9 mouse cellular contexts compared by ENCODE assay signal in genomic region chr15:7154737-7155090, GRCm38 (mm10).
A peak's percentile ranks its signal among the peaks of the same experiment; 100 is the strongest.
DNase-seq lines count a peak whose midpoint lies in the region; ATAC-seq and TF ChIP-seq lines count a peak whose summit lies in the region.
"Had no signal": no experiment of that assay in that cellular context is flagged by ENCODE, and none has a peak within 500 bp of the region (broad histone marks: within the 10 kb centered on the region; RNA-seq: fewer than 3 reads in every experiment).

No protein-coding gene starts in this region.

- intact Hi-C loops in heart, postnatal 36 days (cut with DNase I), result no loop called here

- TF ChIP-seq POLR2A in kidney, adult 2 months (IDR thresholded peaks at IDR 0.05; ENCODE audit: low read depth, low read length), result no peak
- TF ChIP-seq POLR2A in brain, embryonic 14.5 days (IDR thresholded peaks at IDR 0.05; ENCODE audit: borderline replicate concordance, extremely low read depth, insufficient read depth, insufficient read length, poor library complexity, severe bottlenecking), result no peak

- H3K27ac ChIP-seq in kidney, adult 2 months (ENCODE audit: insufficient read depth, low read depth, low read length), result no peak overlapping the region
- no peak overlapping the region for H3K27ac ChIP-seq in neural tube, embryonic 15.5 days (replicated peaks)
- H3K27ac ChIP-seq: liver, embryonic 13.5 days had no signal

- TF ChIP-seq CTCF in kidney, adult 2 months (conservative IDR thresholded peaks at IDR 0.05; ENCODE audit: insufficient read depth, insufficient read length, low read depth, low read length), result no peak
- no peak for TF ChIP-seq CTCF in brain, embryonic 14.5 days (IDR thresholded peaks at IDR 0.05; ENCODE audit: borderline replicate concordance, extremely low read depth, insufficient read depth, insufficient read length)

- peak; percentile 77 for DNase-seq in kidney, adult 2 months
- no peak for DNase-seq in kidney, adult 8-10 months
- peak; percentile 9 for DNase-seq in MEL-GATA-1-ER (ENCODE audit: extremely low read depth, low read depth)
- DNase-seq in brain, embryonic 14.5 days (ENCODE audit: low read depth), result peak; percentile 52
- DNase-seq in lung, postnatal 4 days, result peak; percentile 77 to 85
- DNase-seq in heart, postnatal 36 days, result no peak
- DNase-seq: liver, embryonic 13.5 days had no signal

- WGBS in kidney, adult 2 months, result 63% methylated on average over 7 of the region's 7 CpGs
- WGBS in neural tube, embryonic 15.5 days, result 67% methylated on average over 7 of the region's 7 CpGs

- H3K36me3 ChIP-seq in kidney, adult 2 months (ENCODE audit: control insufficient read depth, insufficient read depth, low read length), result no peaks in the 10 kb centered on the region
- H3K36me3 ChIP-seq in neural tube, embryonic 15.5 days, result peaks cover 10% of the 10 kb centered on the region; the same call in 1 of the 2 replicates
- H3K36me3 ChIP-seq: G1E had no signal

- H3K27me3 ChIP-seq in kidney, adult 2 months (replicated peaks; ENCODE audit: control insufficient read depth, insufficient read depth, low read length), result no peaks in the 10 kb centered on the region
- H3K27me3 ChIP-seq in neural tube, embryonic 15.5 days (replicated peaks), result no peaks in the 10 kb centered on the region
- H3K27me3 ChIP-seq: liver, embryonic 13.5 days had no signal

- H3K9me3 ChIP-seq in neural tube, embryonic 15.5 days (replicated peaks), result no peaks in the 10 kb centered on the region
- H3K9me3 ChIP-seq: G1E; liver, embryonic 13.5 days had no signal

- H3K9ac ChIP-seq in neural tube, embryonic 15.5 days (replicated peaks), result no peak overlapping the region
- H3K9ac ChIP-seq: liver, embryonic 13.5 days had no signal

- no peak overlapping the region for H3K4me2 ChIP-seq in neural tube, embryonic 15.5 days
- H3K4me2 ChIP-seq: liver, embryonic 13.5 days had no signal

- H3K4me1 ChIP-seq in kidney, adult 2 months (ENCODE audit: control insufficient read depth, insufficient read depth, low read length), result peaks cover 23% of the 10 kb centered on the region
- peaks cover 16% of the 10 kb centered on the region for H3K4me1 ChIP-seq in neural tube, embryonic 15.5 days

- no peak overlapping the region for H3K4me3 ChIP-seq in kidney, adult 2 months (ENCODE audit: insufficient read depth, low read depth, low read length)
- H3K4me3 ChIP-seq in neural tube, embryonic 15.5 days (replicated peaks), result no peak overlapping the region
- H3K4me3 ChIP-seq: liver, embryonic 13.5 days had no signal

- no peak for ATAC-seq in neural tube, embryonic 15.5 days (ENCODE audit: low FRiP score)

Comparison
In these comparisons a context has a peak if more than half of its experiments do, and no peak if none do; other contexts are left out.
1. DNase-seq: peak in kidney, adult 2 months (single experiment), MEL-GATA-1-ER (single experiment), brain, embryonic 14.5 days (single experiment) and lung, postnatal 4 days (2 of 2); none in kidney, adult 8-10 months (0 of 2) and heart, postnatal 36 days (0 of 2).